Mouse (Mus musculus): Measurements from ENCODE around the gene AY358078. TPM values are rescaled to one million over a fixed set of nuclear protein-coding genes. Genes with fewer than 3 reads are reported as not detected.
"Not testable (repeated sequence)": the region's sequence is repeated elsewhere in the genome, so short reads cannot be mapped to it uniquely, and the experiment has no call there.

The AY358078 gene
- total RNA-seq (2015; ENCODE audit: low replicate concordance) = not detected in 2 replicates
- not detected in 2 replicates for total RNA-seq (2017; ENCODE audit: low replicate concordance)

DNA sequence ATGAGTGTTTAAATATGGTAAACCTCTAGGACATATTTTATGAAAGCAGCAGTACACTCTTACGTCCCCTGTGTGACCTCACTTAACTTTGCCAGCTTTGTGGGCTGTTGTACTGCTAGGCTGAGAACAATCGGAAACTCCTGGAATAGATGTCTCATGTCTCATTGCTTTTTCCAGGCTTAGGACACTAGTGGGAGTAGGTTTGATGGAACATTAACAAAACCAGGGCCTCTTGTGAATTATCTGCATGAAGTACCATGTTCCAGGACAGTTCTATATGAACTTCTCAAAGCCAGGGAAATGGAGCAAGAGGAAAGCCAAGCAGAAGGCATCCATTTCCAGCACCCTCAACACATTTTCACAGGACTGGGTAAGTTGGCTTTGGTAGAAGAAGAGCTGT lies at the start of gene AY358078:
TSS of gene AY358078 (plus strand) at position 301 of the 400 bp plus-strand sequence.
- no peak for ATAC-seq (replicated peaks; ENCODE audit: low FRiP score, poor library complexity, severe bottlenecking)

DNA sequence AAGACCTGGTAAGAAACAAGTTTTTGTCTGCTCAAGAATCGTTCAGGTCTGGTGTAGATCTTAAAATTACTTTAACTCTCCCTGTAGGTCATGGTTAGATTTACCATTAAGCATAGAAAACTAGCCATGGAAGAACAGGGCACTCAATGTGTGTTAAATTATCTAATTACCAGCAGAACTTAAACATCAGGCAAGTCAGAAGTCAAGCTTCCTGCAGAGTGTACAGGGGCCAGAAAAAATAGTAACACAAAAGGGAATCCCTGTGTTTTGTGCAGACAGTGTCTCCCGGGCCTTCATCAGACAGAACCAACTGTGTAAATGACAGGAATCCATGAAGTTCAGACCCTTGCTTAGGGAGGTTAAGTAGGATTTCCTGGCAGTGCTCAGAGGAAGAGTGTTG lies 43.9 kb upstream of the AY358078 start:
- no peak for ATAC-seq (replicated peaks; ENCODE audit: low FRiP score, poor library complexity, severe bottlenecking)

DNA sequence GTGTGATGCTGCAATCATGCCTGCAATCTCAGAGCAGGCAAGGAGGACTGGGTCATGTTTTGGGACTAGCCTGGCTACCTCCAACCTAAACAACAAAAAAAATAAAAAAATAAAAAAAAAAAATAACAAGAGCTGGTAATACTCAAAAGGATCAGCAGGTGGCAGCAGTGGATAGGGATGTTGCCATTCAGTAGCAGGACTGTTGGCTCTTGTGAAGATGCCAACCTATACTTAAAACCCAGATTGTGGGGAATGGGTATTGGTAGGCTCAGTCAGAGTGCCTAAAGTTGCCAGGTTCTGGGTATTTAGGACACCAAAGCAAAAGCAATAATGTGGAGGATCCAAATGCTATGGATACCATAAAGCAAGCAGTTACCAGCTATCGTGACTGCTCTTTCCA lies 28.5 kb upstream of the AY358078 start:
- ATAC-seq (replicated peaks; ENCODE audit: low FRiP score, poor library complexity, severe bottlenecking) = peak; percentile 61; the same call in 1 of the 2 replicates

DNA sequence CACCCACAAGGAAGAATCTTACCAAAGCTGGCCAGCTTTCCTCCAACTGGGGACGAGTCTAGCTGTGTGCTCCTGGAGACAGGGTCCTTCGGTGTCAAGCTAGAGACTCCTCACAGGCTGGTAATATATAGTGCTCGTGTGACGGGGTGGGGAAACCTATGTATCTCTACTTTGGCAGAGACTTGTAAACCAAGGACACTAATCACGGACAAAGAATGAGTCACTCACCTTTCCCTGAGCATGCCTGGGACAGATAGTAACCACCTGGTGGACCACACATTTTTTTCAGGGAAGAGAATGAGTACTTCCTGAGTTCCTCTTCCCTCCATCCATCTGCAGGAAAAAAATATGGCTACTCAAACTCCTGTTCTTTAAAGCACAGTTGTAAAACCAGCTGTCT lies 26.4 kb upstream of the AY358078 start, which contains the start of gene Ang4:
TSS of gene Ang4 (minus strand) at position 101 of the 400 bp plus-strand sequence.
- ATAC-seq (replicated peaks; ENCODE audit: low FRiP score, poor library complexity, severe bottlenecking) = no peak

DNA sequence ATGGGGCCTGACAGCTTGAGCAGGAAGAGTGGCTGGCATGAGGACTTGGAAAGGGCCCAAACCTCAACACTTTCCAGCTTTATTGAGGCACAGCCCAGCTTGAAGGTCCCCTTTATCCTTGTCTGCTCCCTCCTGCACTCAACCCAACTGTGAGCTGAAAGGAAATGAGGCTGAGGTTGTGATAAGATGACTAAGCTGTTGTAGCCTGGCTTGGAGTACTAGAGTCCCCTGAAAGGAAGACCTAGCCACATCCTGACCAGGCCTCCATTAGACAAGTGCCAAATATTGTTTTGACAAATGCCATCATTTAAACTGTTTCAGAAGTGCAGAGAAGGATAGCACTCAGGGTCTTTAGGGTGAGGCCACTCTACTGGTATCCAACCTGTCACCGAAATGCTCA lies 22.1 kb upstream of the AY358078 start:
- ATAC-seq (replicated peaks; ENCODE audit: low FRiP score, poor library complexity, severe bottlenecking) = no peak

DNA sequence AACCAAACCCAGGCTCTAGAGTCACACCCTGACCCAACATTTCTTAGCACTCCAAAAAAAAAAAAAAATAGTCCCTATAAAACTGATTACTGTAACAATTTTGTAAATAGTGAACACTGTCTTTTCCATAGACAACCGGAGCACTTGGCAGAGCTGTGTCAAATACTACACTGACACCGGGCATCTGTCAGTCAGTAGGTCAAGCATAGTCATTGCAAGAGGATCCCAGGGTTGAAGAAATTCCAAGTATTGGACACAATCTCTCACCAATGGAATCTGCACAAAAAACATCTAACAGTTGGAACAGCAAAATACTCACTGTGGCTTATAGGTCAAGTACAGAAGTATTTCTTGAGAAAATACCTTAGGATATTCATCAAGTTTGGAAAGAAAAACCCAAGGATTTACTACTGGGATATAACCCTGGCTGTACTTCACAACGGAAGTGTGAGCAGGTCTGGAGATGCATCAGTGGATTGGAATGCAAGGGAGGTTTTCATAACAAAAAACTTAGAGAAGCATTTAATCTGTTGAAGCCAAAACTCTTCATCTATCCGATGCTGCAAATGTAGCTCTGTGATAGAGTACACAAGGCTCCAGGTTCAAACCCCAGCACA lies 20.9 kb upstream of the AY358078 start:
- no peak for ATAC-seq (replicated peaks; ENCODE audit: low FRiP score, poor library complexity, severe bottlenecking)

DNA sequence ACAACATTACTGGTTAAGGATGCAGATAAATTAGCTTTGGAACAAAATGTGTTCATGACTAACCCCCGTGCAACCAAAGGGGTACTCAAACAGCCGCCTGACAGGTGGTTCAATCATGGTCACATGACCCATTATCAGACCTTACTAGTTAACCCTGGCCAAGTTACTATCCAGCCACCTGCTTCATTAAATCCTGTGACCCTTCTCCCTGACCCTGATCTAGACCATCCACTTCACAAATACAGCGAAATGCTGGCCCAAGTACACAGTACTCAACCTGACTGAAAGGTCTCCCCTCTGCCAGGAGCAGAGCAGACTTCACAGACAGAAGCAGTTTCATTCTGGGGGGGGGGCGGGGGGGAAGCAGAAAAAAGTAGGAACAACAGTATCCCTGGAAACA lies 13.5 kb upstream of the AY358078 start:
- ATAC-seq (replicated peaks; ENCODE audit: low FRiP score, poor library complexity, severe bottlenecking) = no peak

DNA sequence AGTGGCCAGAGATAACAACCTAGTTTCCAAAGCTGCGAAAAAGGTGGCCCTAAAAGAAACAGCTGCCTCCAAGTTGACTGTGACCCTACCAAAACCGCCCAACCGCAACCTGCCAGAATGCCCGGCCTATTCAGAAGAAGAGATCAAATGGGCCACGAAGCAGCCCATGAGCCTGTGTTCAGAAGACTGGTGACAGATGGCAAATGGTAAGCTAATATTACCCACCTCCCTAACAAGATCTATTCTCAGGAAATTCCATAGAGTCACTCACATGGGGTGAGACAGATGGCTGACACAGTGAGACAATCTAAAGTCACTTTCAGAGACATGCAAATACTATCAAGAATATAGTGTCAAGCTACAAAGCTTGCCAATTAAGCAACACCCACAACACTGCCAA lies 12.8 kb upstream of the AY358078 start:
- ATAC-seq (replicated peaks; ENCODE audit: low FRiP score, poor library complexity, severe bottlenecking) = no peak

DNA sequence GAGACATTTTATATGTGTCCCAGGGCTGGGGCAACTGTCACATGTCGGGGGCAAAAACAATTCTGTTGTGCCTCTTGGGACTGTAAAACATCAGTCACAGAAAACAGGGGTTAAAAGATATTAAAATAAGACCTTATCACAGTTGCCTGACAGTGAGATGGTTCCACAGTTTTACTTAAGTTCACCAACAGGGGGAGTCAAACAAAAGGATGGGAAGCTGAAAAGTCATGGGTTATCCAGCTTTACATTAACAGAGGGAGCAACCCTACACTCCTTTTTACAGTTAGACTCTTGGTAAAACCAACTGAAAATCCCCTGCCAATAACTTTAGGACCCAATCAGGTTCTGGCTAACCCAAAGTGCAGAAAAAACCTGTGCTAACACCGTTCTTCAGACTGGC lies 10.7 kb upstream of the AY358078 start:
- no peak for ATAC-seq (replicated peaks; ENCODE audit: low FRiP score, poor library complexity, severe bottlenecking)

DNA sequence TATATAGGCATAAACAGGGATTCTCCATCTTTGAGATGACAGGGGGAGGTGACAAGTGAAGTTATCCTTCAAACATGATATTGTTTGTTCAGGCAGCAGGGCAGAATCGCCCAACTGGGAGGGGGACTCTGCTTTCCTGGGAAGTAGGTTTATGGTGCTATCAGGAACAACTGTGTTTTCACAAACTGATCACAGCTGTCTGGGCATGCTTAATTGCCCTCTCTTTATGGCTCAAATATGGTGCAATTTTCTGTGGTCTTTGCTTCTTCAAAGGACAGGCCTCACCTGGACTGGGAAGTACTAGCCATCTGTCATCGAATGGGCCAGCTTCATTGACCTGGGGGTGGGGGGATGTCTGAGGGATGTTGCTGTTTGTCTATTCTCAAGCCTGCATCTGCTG lies 5.7 kb upstream of the AY358078 start:
- no peak for ATAC-seq (replicated peaks; ENCODE audit: low FRiP score, poor library complexity, severe bottlenecking)

DNA sequence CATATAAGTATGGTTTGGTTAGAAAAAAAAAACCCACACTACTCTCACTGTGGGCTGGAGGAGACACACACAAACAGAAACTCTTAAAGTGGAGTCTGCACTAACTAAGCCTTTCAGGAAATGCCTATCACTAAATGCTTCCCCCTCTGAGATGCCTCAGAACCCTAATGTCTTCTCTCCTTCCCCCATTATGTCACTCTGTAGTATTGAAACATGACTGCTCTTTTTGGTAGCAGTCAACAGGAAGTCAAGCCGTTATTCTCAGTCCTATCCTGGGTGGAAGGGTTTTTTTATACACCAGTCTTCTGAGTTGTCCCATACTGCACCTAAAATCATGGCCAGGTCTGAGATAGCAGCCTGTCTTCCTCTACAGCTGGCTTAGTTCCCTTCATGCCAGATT lies 26.8 kb downstream of the AY358078 start:
- no peak for ATAC-seq (replicated peaks; ENCODE audit: low FRiP score, poor library complexity, severe bottlenecking)

DNA sequence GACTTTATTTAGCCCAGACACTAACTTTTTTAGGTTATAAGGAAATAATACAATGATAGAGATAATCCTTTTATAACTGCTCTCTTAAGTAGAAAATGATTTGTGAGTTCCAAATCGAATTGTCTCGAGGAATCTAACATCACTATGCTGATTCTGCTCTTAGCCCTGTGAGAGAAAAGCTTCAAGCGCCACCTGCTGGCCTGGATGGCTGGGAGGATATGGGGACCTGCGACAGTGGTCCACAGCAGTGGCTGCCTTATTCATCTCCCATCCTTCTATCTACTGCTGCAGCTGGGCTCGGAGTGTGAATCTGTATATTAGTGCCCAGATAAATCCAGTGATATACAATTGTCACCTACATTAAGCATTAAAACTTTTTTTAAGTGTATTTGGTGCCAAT lies 28.0 kb downstream of the AY358078 start:
- ATAC-seq (replicated peaks; ENCODE audit: low FRiP score, poor library complexity, severe bottlenecking) = peak; percentile 68; the same call in 1 of the 2 replicates

DNA sequence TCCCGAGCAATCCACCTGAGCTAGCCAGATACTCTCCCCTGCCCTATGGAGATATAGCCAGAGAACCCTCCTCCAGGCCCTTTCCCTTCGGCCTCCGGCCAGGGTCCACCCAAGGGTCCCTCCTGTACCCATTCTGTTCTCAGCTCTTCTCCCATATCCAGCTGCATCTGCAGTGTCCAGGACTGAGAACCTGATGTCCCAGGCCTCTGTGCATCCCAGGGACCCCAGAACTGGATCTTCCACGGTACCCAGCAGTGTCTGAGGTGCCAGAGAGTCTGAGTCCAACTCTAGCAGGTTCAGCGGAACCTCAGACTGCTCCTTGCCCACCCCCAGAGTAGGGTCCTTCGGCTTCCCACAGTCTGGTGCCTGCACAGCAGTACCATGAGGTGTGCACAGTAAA lies 29.3 kb downstream of the AY358078 start:
- no peak for ATAC-seq (replicated peaks; ENCODE audit: low FRiP score, poor library complexity, severe bottlenecking)

DNA sequence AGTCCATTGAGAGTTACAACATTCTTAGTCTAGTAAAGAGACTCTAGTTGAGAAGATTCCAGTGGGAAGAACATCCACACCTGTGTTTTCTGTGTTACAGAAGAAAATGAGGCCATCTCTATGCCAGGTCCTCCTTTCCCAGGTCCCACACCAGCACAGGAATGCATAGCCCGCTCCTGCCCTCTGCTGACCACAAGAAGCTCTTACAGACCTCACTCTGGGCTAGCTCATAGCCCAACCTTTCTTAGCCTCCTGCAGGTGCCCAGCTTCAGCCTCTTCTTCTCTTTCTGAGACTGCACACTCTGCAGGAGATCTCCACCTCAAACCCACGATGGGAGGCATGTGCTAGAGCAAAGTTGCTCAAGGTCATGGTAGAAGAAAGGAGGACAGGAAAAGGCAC lies 38.6 kb downstream of the AY358078 start:
- ATAC-seq (replicated peaks; ENCODE audit: low FRiP score, poor library complexity, severe bottlenecking) = not testable (repeated sequence)

DNA sequence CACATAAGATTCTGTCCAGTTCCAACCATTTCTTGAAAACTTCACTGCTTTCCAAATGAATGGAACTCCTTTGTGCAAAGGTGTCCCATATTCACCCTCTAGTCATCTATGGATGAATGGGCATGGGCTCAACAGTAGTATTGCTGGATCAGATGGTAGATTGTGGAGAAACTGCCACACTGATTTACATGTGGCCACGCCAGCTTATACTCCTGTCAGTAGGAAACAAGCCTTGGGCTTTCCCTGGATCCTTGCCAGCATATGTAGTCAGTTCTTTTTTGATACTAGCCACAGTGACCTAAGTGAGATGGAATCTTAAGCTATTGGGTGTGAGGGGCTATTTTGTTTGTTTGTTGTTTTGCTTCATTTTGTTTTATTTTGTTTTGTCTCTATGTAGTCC lies 42.4 kb downstream of the AY358078 start:
- no peak for ATAC-seq (replicated peaks; ENCODE audit: low FRiP score, poor library complexity, severe bottlenecking)

DNA sequence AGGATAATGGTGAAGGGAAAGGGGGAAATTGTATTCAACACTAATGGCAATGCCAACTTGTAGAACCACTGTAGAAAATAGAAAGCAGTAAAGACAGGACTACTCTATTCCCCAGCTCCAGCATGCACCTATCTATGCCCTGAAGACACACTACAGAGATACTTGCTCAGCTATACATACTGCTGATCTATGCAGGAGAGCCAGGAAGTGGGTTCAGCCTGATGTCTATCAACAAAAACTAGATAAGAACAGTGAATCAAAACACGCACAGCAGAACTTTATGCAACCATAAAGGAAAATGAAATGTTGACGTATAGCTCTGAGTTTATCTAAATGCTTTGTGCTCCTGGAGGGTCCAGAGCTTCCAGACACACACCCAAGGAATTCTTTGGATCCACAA lies 42.9 kb downstream of the AY358078 start:
- no peak for ATAC-seq (replicated peaks; ENCODE audit: low FRiP score, poor library complexity, severe bottlenecking)

DNA sequence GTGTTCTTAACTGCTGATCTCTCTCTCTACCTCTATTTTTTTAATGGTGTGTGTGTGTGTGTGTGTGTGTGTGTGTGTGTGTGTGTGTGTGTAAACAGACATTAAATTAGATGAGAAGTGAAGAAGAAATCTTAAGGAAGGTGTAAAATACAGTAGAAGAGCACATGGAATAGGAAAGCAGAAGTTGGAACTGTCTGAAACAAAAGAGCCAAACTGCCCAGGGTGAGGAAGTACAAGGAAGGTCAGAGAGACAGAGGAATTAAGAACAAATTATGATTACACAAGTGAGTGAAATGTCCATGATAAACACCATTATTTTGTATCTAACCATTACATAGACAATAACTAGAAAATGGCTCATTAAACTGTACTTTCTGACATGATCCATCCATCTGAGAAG lies 44.0 kb downstream of the AY358078 start:
- ATAC-seq (replicated peaks; ENCODE audit: low FRiP score, poor library complexity, severe bottlenecking) = no peak

DNA sequence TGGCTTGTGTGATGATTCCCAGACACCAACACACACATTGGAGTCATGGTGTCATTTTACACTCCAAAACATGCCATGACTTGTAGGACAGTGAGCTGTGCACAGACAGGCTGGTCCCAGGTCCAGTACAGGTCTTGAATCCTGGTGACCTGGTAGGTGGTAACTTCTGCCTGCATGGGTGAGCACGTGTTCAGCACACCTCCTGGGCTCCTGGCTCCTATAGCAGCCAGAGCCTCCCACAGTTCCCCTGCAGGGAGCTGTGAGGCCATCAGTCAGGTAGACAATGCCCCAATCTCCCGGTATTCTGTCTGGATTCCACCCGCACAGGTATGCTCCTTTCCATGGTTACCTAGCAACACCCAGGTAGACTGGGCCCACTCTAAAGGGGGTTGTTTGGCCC lies 46.7 kb downstream of the AY358078 start:
- no peak for ATAC-seq (replicated peaks; ENCODE audit: low FRiP score, poor library complexity, severe bottlenecking)

DNA sequence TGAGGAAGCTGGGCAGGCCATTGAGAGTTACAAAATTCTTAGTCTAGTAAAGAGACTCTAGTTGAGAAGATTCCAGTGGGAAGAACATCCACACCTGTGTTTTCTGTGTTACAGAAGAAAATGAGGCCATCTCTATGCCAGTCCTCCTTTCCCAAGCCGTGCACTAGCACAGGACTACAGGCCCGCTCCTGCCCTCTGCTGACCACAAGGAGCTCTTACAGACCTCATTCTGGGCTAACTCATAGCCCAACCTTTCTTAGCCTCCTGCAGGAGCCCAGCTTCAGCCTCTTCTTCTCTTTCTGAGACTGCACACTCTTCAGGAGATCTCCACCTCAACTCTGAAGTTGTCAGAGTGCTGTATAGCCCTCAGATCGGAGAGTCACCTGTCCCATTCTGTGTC lies 51.2 kb downstream of the AY358078 start:
- not testable (repeated sequence) for ATAC-seq (replicated peaks; ENCODE audit: low FRiP score, poor library complexity, severe bottlenecking)

DNA sequence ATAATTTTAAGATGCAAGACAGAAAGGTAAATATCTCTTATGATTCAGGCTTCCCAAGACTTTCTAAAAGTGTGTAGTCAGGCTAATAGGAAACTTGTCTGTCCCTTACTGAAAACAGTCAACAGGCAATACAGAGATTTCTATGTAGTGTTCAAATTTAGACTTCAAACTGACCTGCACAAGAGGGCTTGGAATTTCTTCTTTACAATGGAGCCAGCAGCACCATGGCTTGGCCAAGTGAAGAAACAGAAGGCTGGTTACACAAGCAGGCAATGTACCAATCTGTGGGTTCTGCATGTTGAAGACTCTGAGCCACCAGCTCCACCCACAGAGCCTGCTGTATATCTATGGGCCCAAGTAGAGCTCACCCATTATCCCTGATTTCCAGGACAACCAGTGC lies 53.6 kb downstream of the AY358078 start, which contains the start of gene Ear6:
TSS of gene Ear6 (plus strand) at position 301 of the 400 bp plus-strand sequence.
- ATAC-seq (replicated peaks; ENCODE audit: low FRiP score, poor library complexity, severe bottlenecking) = no peak

DNA sequence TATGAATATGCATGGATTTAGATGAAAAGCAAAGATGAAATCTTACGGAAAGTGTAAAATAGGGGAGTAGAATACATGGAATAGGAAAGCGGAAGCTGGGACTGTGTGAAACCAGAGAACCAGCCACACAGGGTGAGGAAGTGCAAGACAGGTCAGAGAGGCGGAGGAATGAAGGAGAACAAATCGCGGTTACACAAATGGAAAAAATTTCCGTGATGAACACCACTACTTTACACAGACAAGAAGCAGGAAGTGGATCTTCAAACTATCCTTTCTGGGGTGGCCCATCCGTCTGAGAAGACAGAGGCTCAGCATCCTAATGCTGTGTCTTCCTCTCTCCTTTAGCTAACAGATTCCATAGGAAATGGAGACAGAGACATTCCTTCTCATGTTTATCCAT lies 55.4 kb downstream of the AY358078 start:
- not testable (repeated sequence) for ATAC-seq (replicated peaks; ENCODE audit: low FRiP score, poor library complexity, severe bottlenecking)

DNA sequence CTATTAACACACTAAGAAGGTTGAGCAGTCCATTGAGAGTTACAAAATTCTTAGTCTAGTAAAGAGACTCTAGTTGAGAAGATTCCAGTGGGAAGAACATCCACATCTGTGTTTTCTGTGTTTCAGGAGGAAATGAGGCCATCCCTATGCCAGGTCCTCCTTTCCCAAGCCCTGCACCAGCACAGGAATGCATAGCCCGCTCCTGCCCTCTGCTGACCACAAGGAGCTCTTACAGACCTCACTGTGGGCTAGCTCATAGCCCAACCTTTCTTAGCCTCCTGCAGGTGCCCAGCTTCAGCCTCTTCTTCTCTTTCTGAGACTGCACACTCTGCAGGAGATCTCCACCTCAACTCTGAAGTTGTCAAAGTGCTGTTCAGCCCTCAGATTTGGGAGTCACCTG lies 63.8 kb downstream of the AY358078 start:
- ATAC-seq (replicated peaks; ENCODE audit: low FRiP score, poor library complexity, severe bottlenecking) = not testable (repeated sequence)
